Mouse (Mus musculus): ENCODE measurements around the gene Stard3. TPM values are rescaled to one million over a fixed set of nuclear protein-coding genes. Genes with fewer than 3 reads are reported as not detected.
A peak's percentile ranks its signal among the peaks of the same experiment; 100 is the strongest.

Stard3 gene
- total RNA-seq, 2 experiments from 2014 or later, result 31.5 to 34.3 TPM

DNA sequence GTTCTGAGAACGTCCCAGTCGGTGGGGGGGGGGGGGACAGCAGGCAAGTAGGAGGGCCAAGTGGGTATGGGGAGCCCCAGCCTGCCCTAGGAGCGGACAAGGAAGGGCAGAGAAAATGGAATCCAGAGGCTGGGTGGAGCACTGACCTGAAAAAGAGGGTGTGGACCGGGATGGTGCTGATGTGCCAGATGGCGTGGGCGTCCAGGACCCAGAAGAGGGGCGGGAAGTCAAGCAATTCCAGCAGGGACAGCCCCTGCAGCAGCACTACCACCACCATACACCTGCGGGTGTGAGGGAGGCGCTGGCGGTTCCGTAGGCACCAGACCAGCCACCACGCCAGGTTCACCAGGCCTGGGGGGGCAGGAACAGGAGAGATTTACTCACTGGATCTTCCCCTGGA, 32.0 kb downstream of the Stard3 start:
- no peak for DNase-seq (ENCODE audit: extremely low spot score in 1 of 2, low spot score in 1 of 2)

DNA sequence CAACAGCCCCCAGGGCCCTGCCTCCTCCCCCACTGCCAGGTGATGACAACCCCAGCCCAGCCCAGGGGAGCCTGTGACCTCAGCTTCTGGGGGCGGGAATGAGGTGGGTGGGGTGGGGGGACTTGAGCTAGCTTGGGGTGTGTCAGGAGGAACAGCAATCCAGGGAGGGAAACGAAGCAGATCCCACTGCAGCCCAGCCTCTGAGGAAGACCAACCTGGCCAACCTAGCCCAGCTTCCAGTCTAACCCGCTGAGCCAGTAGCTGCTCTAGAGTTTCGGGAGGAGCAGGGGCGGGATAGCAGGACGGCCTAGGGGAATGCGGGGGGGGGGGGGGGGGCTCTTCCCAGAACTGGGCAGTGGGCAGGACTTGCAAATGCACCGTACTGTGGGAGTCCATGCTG, 33.9 kb downstream of the Stard3 start:
- DNase-seq (ENCODE audit: extremely low spot score in 1 of 2, low spot score in 1 of 2), result no peak

DNA sequence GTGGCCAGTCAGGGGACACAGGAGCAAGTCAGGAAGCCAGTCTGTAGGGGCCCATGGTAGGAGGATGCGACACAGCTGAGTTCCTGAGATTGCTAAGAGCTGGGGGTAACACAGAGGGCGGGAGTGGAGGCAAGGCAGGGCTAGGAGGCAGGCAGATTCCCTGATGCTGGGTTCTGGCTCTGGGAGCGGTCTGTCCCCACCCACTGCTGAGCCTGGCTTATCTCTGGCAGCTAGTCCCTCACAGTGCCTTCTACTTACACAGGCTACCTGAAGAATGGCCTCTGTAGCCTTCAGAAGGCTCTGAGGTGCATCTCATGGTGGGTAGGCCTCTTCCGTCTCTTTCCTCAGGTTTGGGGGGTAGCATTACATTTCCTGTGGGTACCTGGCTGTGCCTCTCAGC, 34.5 kb downstream of the Stard3 start:
- DNase-seq (ENCODE audit: extremely low spot score in 1 of 2, low spot score in 1 of 2), result no peak

DNA sequence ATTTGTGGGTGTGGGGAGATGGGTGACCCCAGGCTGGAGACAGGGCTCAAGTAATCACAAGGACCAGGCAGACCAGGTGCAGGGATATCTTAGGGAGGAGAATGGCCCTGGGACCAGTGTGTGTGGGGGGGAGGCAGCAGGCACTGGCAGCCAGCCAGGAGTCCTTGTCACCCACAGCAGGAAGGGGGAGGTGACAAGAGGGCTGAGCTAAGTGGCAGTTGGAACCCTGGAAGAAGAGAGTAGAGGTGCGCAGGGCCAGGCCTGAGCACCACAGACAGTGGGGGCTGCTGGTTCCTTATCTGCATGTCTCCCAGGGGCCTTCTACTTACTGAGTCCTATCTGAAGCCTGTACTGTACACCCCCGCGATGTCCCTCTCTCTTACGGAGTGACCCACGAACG, 35.1 kb downstream of the Stard3 start:
- DNase-seq (ENCODE audit: extremely low spot score in 1 of 2, low spot score in 1 of 2), result no peak

DNA sequence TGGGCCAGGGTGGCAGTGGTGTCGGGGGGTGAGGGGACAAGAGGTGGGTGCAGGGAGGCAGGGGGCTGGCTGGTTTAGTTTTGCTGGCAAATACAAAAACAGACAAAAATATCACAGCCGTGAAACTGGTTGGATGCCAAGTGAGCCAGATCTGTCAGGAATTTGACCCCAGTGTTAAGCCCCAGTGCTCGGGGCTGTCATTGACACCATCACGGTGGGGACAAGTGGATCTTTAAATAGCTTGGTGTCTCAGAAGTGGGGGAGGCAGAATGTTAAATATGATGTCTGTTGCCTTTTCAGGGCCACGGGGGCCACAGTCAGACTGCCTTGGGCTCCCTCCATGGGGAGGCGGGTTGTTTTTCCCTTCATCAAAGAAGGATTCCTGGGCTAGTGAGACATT, 36.1 kb downstream of the Stard3 start:
- no peak for DNase-seq (ENCODE audit: extremely low spot score in 1 of 2, low spot score in 1 of 2)

DNA sequence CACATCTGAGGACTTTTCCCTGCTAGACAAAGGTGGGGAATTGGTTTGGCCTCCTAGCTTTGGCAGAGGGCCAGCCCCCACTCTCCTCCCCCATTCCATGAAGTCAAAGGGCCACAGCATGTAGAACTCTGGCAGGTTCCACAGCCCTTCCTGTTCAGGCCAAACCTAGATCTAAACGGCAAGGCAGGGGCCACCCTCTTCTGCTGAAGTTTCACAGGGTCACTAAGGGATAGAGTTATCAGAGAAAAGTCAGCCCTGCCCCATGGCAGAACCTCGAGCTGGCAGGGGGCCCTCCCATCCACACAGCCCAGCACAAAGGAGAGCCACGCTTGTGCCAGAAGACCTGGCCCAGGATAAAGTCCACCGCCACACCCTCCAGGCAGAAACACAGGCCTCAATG, 36.9 kb downstream of the Stard3 start:
- no peak for DNase-seq (ENCODE audit: extremely low spot score in 1 of 2, low spot score in 1 of 2)

DNA sequence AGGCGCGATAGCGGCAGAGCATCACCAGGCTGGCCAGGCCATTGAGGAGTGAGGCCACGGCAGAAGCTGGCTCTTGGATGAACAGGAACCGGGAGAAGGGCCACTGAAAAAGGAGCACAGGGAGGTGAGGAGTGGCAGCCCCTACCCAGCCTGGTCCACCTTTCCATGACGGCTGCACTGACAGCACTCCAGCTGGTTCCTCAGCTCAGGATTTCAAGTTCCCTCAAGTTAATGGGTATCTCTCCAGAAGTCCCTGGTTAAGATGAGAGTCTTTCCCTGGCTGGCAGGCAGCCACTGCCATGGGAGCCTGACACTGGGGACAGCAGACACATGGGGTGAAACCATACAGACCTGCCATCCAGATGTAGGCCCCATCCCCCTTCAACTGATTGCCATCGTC, 39.8 kb downstream of the Stard3 start:
- no peak for DNase-seq (ENCODE audit: extremely low spot score in 1 of 2, low spot score in 1 of 2)

DNA sequence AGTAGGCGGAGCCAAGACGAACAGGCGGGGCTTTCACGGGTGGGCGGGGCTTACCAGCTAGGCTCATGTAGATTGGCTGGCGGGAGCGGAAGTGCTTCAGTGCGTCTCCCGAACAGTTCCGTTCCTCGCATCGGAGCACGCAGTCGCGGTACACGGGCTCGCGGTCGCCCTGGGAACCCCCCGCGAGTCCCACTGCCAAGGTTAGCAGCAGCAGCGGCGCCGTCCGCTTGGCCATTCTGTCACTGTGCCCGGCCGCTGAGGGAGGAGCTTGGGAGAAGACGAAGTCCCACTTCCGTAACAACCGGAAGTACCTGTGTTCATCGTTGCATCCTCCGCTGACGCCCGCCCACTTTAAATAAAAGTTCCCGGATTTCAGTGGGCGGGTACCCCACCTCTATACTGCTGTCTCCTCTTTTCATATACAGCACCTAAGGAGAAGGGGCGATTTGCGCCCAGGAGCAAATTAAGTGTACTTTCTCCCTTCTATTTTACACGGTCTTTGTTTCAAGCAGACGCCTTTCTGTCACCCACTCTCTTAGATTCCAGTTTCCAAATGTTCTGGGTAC, 42.1 kb downstream of the Stard3 start, which contains the start of gene Pgap3:
Gene Pgap3, minus strand, starts transcription at position 330 of the 566 bp plus-strand sequence.
- peak; percentile 68 to 87 for DNase-seq (ENCODE audit: extremely low spot score in 1 of 2, low spot score in 1 of 2)

DNA sequence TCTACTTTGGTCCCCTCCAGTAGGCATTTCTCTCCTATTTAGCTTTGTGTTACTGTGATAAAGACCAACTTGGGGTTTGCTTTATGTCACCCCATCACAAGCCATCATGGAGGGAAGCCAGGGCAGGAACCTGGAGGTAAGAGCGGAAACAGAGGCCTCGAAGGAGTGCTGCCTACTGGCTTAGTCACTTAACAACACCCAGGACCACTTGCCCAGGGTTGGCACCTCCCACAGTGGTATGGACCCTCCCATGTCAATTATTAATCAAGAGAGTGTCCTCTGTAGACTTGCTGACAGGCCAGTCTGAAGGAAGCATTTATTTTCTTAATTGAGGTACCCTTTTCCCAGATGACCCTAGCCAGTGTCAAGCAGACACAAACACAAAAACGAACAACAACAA, 42.6 kb downstream of the Stard3 start:
- DNase-seq (ENCODE audit: extremely low spot score in 1 of 2, low spot score in 1 of 2), result no peak

DNA sequence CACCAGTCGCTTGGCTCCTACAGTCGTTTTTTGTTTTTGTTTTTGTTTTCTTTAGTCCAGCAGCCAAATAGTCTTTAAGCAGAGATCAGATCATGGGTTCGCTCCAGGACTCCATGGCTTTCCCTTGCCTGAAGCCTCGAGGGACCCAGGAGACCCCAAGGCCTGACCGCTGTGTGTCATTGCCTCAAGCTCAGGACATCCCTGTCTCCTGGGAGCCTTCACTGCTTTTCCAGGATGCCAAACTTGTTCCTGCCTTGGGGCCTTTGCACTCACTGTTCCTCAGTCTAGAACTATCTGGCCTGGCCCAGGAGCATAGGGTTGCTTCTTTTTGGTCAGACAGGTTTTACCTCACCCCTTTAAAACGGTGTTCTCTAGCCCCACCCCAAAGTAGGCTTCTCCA, 48.5 kb downstream of the Stard3 start:
- no peak for DNase-seq (ENCODE audit: extremely low spot score in 1 of 2, low spot score in 1 of 2)

DNA sequence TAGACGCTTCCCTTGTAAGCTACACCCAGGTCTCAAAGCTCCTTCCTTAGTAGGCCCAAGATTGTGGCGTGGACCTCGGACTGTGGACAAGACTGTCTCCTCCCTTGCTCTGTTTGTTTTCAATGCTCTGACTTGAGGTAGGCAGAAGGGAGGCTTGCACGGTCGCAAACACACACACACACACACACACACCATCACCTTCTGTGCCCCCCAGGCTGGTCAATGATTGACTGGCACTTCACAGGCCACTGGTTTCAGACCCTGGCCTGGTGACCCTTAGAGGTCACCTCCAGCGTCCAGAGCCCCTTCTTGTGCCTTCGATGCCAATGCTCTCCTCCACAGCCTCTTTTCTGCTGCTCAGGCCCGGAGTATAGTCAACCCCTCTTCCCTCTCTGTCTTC, 50.7 kb downstream of the Stard3 start:
- no peak for DNase-seq (ENCODE audit: extremely low spot score in 1 of 2, low spot score in 1 of 2)

DNA sequence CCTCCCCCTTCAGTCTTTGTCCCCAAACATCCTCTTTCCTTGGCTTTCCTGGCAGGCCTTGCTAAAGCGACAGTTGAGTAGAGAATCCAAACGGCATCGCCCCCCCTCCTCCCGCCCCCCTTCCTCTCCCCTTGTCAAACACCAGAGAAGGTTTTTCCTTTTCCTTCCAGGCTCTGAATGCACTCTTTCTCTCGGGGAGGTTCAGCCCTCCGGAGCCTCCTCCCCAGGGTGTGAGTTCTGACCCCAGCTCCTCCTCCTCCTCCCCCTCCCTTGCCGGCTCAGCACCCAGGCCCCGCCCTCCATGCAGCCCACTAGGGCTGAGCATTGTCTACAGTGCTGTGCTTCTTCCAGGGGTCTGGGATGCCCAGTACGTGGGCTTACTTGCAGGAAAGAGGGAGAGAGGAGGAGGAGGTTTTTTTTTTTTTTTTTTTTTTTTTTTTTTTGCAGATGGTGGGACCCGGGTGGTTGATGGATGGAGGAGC, 51.2 kb downstream of the Stard3 start:
- no peak for DNase-seq (ENCODE audit: extremely low spot score in 1 of 2, low spot score in 1 of 2)

DNA sequence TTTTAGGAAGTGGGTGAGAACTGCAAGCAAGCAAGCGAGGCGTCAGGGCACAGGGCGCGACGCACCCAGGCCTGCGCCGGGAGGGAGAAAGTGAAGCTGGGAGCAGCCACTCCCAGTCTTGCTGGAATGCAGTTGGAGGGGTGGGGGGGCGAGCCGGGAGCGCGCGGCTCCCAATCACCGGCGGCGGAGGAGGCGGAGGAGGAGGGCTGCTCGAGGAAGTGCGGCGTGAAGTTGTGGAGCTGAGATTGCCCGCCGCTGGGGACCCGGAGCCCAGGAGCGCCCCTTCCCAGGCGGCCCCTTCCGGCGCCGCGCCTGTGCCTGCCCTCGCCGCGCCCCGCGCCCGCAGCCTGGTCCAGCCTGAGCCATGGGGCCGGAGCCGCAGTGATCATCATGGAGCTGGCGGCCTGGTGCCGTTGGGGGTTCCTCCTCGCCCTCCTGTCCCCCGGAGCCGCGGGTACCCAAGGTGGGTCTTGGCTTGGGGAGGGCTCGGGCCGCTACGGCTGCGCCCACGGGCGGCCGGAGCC, 54.2 kb downstream of the Stard3 start, which contains the start of gene Erbb2:
Gene Erbb2, plus strand, starts transcription at position 198 of the 524 bp plus-strand sequence.
- DNase-seq (ENCODE audit: extremely low spot score in 1 of 2, low spot score in 1 of 2), result peak in 1 of 2 experiments; percentile 21

DNA sequence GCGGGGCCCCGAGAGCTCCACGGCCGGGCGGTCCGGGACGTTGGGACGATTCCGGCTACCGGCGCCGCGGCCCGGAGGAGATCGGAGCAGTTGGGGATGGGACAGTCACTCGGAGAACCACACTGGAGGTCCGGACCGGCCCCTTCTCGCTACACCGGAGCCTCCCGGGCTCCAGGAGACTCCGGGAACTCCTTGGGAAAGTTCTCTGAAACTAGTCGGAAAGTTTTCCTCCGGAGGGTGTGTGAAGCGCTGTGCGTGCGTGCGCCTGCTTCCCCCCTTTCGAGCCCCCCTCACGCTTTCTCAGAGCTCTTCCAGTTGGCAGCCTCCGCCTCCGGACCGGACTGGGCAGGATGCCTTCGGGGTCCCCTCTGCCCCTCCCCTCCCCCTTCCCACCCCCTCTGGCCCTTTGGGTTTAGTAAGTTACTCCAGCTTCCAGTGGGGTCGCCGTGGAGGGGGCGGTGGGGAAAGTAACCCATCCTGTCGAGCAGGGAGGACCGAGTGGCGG, 54.7 kb downstream of the Stard3 start:
- no peak for DNase-seq (ENCODE audit: extremely low spot score in 1 of 2, low spot score in 1 of 2)

DNA sequence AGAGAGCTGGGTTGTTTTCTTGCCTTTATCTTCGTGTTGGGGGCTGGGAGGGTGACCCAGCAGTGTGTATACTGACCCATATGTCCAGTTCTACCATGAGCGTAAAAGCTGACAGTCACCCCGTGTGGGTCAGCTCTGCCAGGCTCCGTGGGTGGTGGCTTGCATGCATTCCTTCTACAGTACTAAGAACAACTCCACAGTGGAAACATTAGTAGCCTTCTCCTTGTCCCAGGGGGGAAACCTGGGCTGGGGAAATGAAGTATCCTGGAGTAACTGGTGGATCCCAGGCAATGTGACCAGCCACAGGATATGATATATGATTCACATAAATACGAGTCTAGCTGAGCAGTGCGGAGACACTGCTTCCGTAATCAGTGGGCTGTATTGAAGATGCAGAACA, 55.6 kb downstream of the Stard3 start:
- DNase-seq (ENCODE audit: extremely low spot score in 1 of 2, low spot score in 1 of 2), result no peak

DNA sequence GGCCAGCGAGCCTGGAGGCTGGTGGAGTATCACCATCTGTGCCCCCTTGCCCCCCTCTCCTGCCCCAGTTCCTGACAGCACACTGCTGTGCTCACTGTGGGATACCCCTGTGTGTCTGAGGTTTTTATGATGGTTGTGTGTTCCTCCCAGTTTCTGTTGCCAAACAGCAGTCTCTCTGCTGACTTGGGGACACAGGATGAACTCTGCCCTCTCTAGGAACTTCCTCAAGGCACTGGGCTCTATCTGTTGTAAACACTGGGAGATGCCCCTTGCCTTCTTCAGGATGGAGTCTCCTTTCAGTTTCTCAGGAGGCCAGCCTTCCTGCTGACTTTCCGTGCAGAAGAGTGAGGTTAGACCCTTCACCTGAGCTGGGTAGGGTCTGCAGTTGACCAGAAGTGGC, 56.0 kb downstream of the Stard3 start:
- DNase-seq (ENCODE audit: extremely low spot score in 1 of 2, low spot score in 1 of 2), result no peak

DNA sequence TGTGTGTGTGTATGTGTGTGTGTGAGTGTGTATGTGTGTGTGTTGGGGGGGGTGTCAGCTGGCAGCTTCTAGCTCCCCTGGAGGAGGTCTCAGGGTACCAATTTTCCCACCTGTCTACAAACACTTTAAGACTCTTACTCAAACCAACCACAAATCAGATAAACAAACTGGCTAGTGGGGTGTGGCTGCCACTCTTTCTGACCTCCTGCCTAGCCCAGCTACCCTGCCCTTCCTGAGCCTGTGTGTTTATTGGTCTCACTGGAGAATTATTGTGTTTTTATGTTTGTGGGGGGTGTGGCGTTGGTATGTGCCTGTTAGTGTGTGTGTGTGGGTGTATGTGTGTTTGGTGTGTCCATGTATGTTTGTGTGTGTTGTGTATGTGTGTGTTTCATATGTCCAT, 58.9 kb downstream of the Stard3 start:
- no peak for DNase-seq (ENCODE audit: extremely low spot score in 1 of 2, low spot score in 1 of 2)

DNA sequence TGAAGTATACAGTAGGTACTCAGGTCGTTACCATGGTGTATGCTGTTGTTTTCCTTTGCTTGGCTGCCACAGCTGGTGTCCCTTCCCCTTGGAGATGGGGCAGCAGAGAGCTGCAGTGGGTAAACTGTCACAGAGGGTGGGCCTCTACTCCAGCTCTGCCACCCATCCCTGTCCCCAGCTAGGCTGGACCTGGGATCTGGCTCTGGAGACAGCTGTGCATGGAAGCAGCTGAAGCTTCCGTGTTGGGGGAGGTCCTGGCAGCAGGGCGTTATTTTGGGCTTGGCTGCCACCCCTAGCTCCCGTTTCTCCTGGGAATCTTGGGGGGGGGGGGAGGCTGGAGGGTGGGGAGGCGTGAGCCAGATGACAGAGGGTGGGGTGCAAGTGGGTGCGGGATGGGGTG, 60.1 kb downstream of the Stard3 start:
- DNase-seq (ENCODE audit: extremely low spot score in 1 of 2, low spot score in 1 of 2), result no peak

DNA sequence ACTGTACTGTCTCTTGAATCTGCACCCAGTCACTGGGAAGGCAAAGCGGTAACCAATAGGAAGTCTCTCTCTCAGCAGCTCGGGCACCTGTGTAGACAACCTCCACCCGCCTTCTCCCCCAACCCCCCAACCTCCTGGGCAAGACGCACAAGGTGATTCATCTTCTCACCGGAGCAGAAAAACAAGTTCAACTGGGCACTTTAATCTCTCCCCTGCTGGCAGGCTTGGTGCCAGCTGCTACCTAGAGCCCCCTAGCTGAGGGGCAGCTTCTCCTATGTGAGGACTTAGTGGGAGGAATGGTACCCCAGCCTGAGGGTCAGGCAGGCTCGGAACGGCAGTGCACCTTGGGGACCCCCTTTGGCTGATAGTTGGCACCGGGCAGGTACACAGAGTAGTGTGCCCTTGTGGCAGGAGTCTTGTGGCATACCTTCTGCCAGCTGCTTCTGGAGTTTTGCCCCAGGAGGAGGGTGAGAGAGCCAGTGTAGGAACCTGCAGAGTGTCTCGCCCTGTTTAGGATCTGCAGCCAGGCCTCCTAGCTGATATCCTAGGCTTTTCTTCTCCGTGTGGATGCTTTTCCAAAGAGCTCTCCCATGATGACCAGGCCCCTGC, 60.9 kb downstream of the Stard3 start:
- DNase-seq (ENCODE audit: extremely low spot score in 1 of 2, low spot score in 1 of 2), result no peak

DNA sequence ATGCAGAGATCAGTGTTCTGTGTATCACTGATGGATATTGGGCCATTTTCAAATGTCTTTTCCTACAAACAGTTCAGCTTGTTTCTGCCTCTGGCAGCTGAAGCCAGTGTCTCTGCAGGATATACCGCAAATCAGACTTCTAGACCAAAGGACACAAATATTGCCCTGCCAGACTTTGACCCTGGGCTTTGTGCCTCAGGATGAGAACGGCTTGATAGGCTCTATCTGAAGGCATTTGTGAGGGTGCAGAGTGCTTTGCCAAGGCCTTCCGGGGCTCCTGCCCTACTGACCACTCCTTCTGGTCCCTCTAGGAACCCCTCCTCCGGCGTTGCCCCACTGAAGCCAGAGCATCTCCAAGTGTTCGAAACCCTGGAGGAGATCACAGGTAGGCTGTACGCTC, 68.4 kb downstream of the Stard3 start:
- DNase-seq (ENCODE audit: extremely low spot score in 1 of 2, low spot score in 1 of 2), result no peak

DNA sequence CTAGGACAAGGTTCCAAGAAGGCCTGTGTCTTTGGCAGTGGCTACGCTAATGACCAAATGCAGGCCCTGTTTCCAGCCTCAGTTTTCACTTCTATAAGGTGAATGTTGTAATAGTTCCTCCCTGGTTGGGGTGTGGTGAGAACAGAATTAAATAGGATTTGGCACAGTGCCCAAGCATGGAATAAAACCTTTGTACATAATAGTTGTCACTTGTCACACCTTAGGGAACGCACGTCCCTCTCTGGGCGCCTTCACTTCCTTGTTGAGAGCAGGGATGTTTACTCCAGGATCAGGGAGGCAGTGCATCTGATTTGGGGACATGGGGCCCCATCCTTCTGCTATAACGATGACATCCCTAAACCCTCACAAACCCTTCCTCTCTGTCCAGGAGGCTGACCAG, 70.3 kb downstream of the Stard3 start:
- DNase-seq (ENCODE audit: extremely low spot score in 1 of 2, low spot score in 1 of 2), result no peak

All from layer of hippocampus, postnatal 25 days (tissue).